Mouse (Mus musculus) gastrocnemius, postnatal 25 days (tissue): Measurements from ENCODE around the gene Fes. TPM values are rescaled to one million over a fixed set of nuclear protein-coding genes. Genes with fewer than 3 reads are reported as not detected.

Experiments used
- DNase-seq: peaks from one replicate; pipeline ENCODE4 v3.0.0; 2022
- total RNA-seq, 2 experiments: library from RNA; stranded (reverse); gene quantifications; 1 replicate in 1 of 2; 2 replicates in 1 of 2; pipeline ENCODE4 v1.2.3; 2021

Gene Fes
- total RNA-seq, 2 experiments from 2014 or later: 3.3 to 3.4 TPM

DNA sequence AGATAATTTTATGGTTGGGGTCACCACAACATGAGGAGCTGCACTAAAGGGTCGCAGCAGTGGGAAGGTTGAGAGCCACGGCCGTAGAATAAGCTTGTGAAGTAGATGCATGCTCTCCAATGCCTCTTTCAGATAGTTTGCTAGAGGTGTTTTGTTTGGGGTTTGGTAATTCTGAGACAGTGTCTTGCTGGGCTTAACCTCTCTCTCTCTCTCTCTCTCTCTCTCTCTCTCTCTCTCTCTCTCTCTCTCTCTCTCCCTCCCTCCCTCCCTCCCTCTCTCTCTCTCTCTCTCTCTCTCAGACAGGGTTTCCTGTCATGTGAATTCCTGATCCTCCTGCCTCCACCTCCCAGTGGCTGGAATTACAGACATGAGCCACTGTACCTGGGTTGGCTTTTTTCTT lies 13.0 kb downstream of the Fes start:
- DNase-seq: no peak

DNA sequence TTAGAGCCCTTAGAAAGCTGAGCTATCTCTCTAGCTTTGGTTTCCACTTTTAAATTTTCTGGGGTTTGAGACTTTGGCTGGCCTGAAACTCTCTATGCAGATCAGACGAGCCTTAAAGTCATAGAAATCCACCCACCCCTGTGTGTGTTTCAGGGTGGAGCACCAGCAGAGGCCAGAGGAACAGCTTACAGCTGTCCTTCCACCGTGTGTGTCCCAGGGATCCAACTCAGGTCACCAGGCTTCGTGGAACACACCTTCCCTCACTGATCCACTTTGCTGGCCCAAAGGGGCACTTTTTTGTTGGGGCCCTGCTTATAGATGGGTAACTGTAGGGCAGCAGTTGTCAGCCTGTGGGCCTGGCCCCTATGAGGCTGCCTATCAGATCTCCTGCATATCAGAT lies 13.5 kb downstream of the Fes start:
- DNase-seq: no peak

DNA sequence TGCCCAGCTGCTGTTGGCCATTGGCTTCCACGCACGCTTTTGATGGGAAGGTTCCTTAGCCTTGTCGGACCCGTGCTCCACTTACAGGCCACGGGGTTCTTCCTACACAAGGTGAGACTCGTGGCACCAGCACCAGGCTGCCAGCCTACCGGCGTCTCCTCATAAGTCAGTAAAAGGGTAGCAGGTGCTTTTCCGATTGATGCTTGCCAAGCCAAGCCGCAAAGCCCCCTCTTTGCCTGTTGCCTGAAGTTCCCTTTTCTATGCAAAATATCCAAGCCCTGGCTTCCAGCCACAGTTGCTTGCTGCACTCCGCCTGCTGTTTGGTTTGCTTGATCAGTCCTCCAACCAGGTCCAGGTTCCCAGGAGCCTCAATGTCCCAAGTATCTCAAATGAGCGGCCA lies 13.9 kb downstream of the Fes start:
- no peak for DNase-seq

DNA sequence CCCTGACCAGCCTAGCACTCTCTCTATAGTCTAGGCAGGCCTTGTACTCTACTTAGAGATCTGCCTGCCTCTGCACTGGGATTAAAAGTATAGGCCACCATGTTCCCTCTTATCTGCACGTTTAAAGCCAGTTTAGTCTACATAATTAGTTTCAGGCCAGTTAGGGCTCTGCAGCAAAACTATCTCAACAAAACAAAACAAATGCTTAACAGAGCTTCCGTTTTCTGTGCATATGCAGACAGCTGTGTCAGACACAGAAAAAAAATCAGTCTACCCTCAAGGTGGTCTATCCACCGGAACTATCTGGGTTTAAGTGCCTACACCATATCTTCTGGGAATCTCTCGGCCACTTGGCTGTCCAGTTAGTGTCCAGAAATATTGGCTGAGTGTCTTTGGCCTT lies 14.4 kb downstream of the Fes start:
- no peak for DNase-seq

- no peak for DNase-seq
Measured at GRCm38 (mm10) chr7:80372667-80373066, 15.1 kb downstream of the Fes start.

- no peak for DNase-seq
Measured at GRCm38 (mm10) chr7:80372166-80372565, 15.6 kb downstream of the Fes start.

DNA sequence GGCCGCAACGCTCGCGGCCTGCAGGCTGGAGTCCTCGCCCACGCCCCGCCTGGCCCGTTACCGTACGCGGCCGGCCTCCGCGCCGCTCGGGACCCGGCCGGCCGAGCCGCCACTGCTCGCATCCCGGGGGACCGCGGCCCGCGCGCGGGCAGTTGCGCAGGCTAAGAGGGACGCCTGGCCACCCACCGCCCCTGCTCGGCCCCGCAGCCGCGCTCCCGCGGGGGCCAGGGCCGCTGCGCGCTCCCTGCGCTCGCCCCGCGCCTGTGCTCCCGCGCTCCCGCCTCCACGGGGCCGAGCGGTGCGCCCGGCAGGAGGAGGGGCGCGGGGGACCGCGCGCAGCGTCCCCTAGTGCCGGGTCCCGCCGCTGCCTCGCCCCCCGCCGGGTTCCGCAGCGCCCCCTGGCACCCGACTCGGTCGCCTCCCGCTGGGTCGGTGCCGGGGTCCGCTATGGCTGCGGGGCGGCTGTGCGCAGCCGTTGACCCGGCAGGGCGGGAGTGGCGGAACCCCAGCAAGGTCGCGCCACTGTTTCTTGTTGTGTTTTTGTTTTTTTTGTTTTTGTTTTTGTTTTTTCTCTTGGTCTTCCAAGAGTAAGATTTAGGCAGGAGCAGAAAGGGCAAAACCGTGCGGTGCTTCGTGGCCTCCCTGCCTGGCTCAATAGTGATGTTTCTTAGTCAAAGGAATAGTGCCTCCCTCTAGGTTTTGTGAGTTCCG lies 16.6 kb downstream of the Fes start, which contains the start of gene Man2a2:
Gene Man2a2, minus strand, starts transcription at position 335 of the 711 bp plus-strand sequence.
- peak; percentile 82 for DNase-seq

- peak; percentile 86 for DNase-seq
Measured at GRCm38 (mm10) chr7:80370649-80371040, 17.1 kb downstream of the Fes start.

DNA sequence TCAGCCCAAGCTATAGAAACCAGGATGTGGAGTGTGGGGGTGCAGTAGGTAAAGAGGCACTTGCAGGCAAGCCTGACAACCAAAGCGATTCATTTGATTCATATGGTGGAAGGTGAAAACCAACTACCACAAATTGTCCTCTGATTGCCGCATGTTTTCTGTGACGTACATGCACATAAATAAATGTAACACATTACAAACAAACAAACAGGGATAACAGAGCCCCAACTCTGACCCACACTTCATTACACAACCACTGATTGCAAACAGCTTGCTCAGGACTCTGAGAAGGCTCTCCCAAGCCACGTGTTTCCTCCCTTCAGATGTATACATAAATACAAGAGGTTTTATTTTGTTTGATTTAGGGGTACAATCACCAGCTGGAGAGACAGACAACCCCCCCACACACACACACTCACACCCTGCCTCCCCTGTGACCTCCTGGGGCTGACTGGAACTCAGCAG lies 17.7 kb downstream of the Fes start:
- no peak for DNase-seq

DNA sequence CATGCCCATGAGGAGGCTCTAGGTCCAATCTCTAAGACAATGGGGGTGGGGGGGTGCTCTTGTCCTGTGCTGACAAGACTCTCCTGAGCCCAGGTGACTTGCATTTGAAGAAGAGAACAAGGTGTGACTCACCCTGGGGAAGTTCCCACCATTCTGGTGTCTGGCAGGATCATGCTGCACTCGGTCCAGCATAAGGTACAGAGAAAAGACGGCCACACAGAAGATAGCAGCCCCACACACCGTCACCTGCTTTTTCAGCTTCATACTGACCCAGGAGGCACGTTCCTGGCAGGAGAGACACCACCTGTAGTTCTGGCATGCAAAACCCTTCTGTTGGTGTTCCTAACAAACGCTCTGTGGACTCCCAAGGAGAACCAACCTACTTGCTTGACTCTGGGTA lies 18.3 kb downstream of the Fes start:
- DNase-seq: no peak

DNA sequence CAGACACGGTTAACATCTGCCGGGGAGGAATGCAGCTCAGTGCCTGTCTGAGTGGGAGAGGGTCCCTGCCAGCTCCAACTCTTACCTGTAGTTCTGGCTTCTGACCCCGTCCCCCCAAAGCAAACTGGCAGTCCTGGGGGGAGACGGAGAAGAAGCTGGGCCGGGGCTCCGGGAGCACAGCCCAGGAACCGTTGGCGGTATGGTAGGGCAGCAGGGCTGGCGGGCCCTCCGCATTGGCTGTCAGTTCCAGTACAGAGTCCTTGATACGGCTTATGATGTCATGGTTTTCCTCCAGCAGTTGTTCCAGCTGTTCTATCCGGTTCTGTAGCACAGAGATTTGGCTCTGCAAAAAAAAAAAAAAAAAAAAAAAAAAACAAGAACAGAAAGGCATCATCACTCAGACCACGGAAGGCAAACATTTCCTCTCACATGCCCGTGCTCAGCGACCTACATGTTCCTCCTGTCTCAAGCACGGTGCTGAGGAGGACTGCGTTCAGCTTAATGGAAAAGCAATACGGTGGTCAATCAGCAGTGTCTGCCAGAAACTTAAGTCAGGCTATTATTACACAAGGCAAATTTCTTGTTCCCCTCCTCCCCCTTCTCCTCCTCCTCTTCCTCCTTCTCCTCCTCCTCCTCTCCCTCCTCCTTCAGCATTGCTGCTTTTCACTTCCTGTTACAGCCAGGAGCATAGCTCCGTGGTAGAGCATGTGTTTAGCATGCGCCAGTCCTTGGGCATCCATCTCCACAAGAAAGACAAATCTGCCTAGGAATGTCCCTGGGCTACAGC lies 18.9 kb downstream of the Fes start:
- DNase-seq: no peak

DNA sequence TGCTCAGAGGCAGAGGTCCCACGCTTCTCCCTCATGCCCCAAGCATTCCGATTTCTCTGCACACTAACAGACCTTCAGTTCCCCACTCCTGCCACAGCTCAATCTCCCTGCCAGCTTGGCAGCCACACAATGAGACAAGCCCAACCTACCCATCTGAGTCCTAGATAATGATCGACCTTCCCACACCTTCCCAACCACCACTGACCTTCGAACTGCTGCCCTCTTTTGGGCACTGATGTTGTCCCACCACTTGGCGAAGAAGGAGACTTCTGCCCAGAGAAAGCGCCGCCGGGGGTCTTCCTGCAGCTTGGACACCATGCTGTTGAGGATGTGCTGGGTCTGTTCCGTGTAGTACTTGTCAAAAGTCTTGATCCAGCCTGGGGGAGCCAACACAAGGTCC lies 19.7 kb downstream of the Fes start:
- no peak for DNase-seq

DNA sequence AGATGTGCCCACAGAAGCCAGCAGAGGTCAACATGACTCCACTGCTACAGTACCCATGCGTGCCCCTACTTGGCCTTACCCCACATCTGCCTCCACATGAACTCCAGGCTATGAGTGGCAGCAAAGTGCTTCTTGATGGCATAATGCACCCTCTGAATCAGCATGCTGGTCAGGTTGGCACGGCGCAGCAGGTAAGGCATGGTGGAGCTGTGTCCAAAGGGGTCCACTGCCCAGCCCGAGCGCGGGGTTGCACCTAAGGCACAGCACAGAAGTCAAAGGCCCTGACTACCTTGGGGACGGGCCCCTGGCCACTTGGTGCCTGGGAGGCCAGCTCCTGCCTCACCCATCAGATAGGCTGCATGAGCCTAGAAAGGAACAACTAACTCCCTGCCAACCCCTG lies 20.5 kb downstream of the Fes start:
- no peak for DNase-seq

DNA sequence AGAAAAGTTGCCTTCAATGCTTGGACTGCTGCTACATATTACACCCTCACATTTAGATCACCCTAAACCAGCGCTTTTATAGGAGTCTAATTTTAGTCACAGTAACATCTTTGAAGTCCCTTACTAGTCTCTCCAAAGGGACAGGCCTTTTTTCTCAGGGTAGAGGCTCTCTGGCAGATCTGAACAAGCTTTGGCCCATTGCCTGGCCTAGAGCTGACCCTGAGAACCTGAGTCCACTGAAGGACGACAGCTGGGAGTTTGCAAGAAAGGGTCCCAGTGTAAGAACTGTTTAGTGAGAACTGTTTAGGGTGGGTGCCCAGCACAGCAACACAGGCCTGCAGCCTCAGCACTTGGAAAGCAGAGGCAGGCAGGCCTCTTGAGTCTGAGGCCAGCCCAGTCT lies 22.0 kb downstream of the Fes start:
- DNase-seq: peak; percentile 61

GRCm38 (mm10) chr7:80360435-80360834 lies 27.3 kb downstream of the Fes start:
- DNase-seq: no peak

DNA sequence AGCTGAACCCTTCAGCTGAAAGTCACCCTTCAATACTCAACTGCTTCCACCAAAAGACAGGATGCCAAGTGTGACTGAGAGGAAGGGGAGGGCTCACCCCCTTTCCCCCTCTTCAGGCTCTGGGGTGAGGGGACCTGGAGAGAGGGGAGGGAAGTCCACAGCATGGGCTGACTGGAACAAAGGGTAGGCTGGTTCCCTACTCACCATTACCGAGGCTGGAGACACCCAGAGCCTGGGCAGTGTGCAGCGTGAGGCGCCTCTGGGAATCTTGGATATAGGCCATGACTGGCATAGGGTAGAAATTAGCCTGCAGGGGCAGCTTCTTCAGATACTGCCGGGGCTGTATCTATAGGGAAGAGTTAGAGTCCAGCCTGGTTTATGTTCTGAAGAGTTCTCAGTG lies 29.7 kb downstream of the Fes start:
- DNase-seq: no peak

- no peak for DNase-seq
Measured at GRCm38 (mm10) chr7:80357156-80357555, 30.6 kb downstream of the Fes start.

- DNase-seq: no peak
Measured at GRCm38 (mm10) chr7:80356351-80356750, 31.4 kb downstream of the Fes start.

GRCm38 (mm10) chr7:80352920-80353319 lies 34.8 kb downstream of the Fes start:
- peak; percentile 76 for DNase-seq

- DNase-seq: no peak
Measured at GRCm38 (mm10) chr7:80350808-80351207, 36.9 kb downstream of the Fes start.

DNA sequence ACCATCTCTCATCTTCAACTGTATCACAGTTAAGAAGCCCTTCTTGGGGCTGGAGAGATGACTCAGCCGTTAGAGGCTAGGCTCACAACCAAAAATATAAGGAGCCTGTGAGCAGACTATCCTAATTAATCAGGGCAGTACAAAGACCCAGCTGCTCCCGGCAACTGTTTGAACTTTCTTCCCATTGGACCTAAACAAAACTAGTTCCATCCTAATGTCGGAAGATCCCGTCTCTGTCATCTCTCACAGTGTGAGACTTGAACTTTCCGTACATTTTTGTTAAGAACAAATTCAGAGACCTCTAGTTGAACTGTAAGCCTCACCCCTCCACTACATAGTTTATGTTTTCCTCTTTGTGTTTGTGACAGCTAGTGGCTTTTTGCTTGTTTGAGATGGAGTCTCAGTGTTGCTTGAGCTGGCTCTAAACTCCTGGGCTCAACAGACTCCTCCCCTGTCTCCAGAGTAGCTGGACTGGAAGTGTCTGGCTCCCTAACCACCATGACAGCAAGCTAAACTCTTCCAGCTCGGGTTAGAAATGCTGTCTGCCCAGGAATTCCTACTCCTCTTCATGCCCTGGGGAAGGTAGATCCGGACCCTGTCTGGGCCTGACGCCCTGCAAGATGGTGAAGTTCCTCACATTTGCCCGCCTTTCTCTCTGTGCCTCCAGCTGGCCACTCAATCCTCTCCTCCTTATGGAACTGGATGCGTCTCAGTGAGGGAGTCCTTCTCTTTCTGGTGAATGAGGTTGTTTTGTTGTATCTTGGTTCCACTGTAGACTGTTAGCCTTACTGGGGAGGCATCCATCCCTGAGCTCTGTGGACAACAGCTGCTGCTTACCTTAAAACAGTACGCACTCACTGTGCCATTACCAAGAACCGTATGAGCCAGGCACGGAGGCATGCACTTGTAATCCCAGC lies 39.8 kb downstream of the Fes start:
- DNase-seq: no peak

GRCm38 (mm10) chr7:80346830-80347229 lies 40.9 kb downstream of the Fes start:
- no peak for DNase-seq

GRCm38 (mm10) chr7:80346173-80346572 lies 41.6 kb downstream of the Fes start:
- DNase-seq: no peak
